Mouse (Mus musculus): ENCODE data around the gene Unc13d. TPM values are rescaled to one million over a fixed set of nuclear protein-coding genes. Genes with fewer than 3 reads are reported as not detected.

Gene Unc13d
- total and polyA plus RNA-seq, 3 experiments: 8.9 to 15.7 (median 14.0) TPM

GRCm38 (mm10) chr11:116030898-116031845 is 46.6 kb downstream of the Unc13d start (continued):
- TF ChIP-seq MYC (IDR thresholded peaks at IDR 0.05; ENCODE audit: low read depth, low read length) (no peak; the same call in 1 of the 2 replicates), MAFK (IDR thresholded peaks at IDR 0.05; ENCODE audit: insufficient replicate concordance, low read length) (no peak)

GRCm38 (mm10) chr11:116030088-116030897 is 47.5 kb downstream of the Unc13d start, which contains the start of gene Unk:
Gene Unk, plus strand, starts transcription at chr11:116030322.
- peak within 1 kb of the TSS; percentile 94 for H3K9ac ChIP-seq (ENCODE audit: insufficient read depth, low read depth)
- peaks cover 4 to 23% of the 10 kb centered on the region in 2 experiments for H3K36me3 ChIP-seq (replicated peaks in 1 of 2; ENCODE audit: control insufficient read depth in 1 of 2, insufficient read depth in 1 of 2, low read length in 1 of 2)
- dilution Hi-C loops (cut with MboI; ENCODE audit: extremely low pct_ligation_motif_present, extremely low pct_unique_long_range_greater_than_20kb, low sequenced_read_pairs) (no loop called here), in situ Hi-C loops (cut with MboI; ENCODE audit: low pct_ligation_motif_present, low pct_unique_long_range_greater_than_20kb, low sequenced_read_pairs) (loop anchor here (5.0 kb wide), 1 partner anchor 37 kb away; no protein-coding TSS in a partner anchor)
- H3K4me1 ChIP-seq (ENCODE audit: control insufficient read depth in 1 of 2, insufficient read depth in 2 of 2): peaks cover 5 to 38% of the 10 kb centered on the region in 2 experiments; a peak in 3 of 4 replicates
- peak within 1 kb of the TSS; percentile 88 for H3K27ac ChIP-seq (ENCODE audit: insufficient read depth, low read depth)
- H3K4me2 ChIP-seq (ENCODE audit: insufficient read depth, low read depth, poor library complexity, severe bottlenecking): peak within 1 kb of the TSS; percentile 73
- H3K79me2 ChIP-seq (replicated peaks; ENCODE audit: control insufficient read depth, extremely low read depth, insufficient read depth, poor library complexity, severe bottlenecking): peaks cover 47% of the 10 kb centered on the region
- H3K4me3 ChIP-seq (replicated peaks in 1 of 3; ENCODE audit: low read depth in 2 of 3, low read length in 2 of 3, poor library complexity in 1 of 3): peak within 1 kb of the TSS; percentile 67 to 100 (median 74)
- peak; percentile 100 for DNase-seq (ENCODE audit: extremely low read depth)
- H3K27me3 ChIP-seq (replicated peaks): peaks cover 18% of the 10 kb centered on the region
- H3K9me3 ChIP-seq (replicated peaks; ENCODE audit: low read length): no peaks in the 10 kb centered on the region
- TF ChIP-seq CHD1 (IDR thresholded peaks at IDR 0.05; ENCODE audit: low read depth, low read length) (no peak), USF1 (IDR thresholded peaks at IDR 0.05; ENCODE audit: low read depth, low read length) (no peak; the same call in 1 of the 2 replicates), NELFE (IDR thresholded peaks at IDR 0.05; ENCODE audit: low read depth, low read length) (peak; percentile 70), MAZ (IDR thresholded peaks at IDR 0.05; ENCODE audit: low read depth, low read length) (peak; percentile 89), ZC3H11A (IDR thresholded peaks at IDR 0.05; ENCODE audit: low read depth, low read length) (no peak), NRF1 (IDR thresholded peaks at IDR 0.05; ENCODE audit: low read depth, low read length) (peak; percentile 96), SMC3 (IDR thresholded peaks at IDR 0.05; ENCODE audit: low read depth, low read length) (no peak), MXI1 (IDR thresholded peaks at IDR 0.05; ENCODE audit: low read depth, low read length) (peak; percentile 56), JUN (IDR thresholded peaks at IDR 0.05; ENCODE audit: insufficient read depth, low read depth, low read length) (no peak; the same call in 1 of the 2 replicates), CHD2 (IDR thresholded peaks at IDR 0.05; ENCODE audit: low read length) (peak; percentile 97), MAX (IDR thresholded peaks at IDR 0.05; ENCODE audit: low read length) (no peak), ZKSCAN1 (IDR thresholded peaks at IDR 0.05; ENCODE audit: borderline replicate concordance, low read depth, low read length) (no peak), ZNF384 (IDR thresholded peaks at IDR 0.05; ENCODE audit: low read depth, low read length) (no peak), RAD21 (IDR thresholded peaks at IDR 0.05; ENCODE audit: low read depth, low read length) (no peak), POLR2AphosphoS2 (IDR thresholded peaks at IDR 0.05; ENCODE audit: low read depth, low read length) (peak; percentile 85; the same call in 1 of the 2 replicates), HCFC1 (IDR thresholded peaks at IDR 0.05; ENCODE audit: low read depth, low read length) (peak; percentile 96), MEF2A (IDR thresholded peaks at IDR 0.05; ENCODE audit: borderline replicate concordance, low read depth, low read length) (no peak), RCOR1 (conservative IDR thresholded peaks at IDR 0.05; ENCODE audit: low read depth, low read length) (no peak), CTCF (conservative IDR thresholded peaks at IDR 0.05 in 1 of 2, IDR thresholded peaks at IDR 0.05 in 1 of 2; ENCODE audit: low read depth in 2 of 2, low read length in 2 of 2) (no peak), ELF1 (IDR thresholded peaks at IDR 0.05; ENCODE audit: low read depth, low read length) (peak; percentile 92), MAFK (IDR thresholded peaks at IDR 0.05; ENCODE audit: insufficient replicate concordance, low read length) (no peak), IRF4 (IDR thresholded peaks at IDR 0.05; ENCODE audit: low read depth, low read length) (peak; percentile 68), SIN3A (IDR thresholded peaks at IDR 0.05; ENCODE audit: low read length) (peak; percentile 82; the same call in 1 of the 2 replicates), USF2 (conservative IDR thresholded peaks at IDR 0.05; ENCODE audit: low read depth, low read length) (no peak), PAX5 (IDR thresholded peaks at IDR 0.05; ENCODE audit: low read length) (no peak), KAT2A (IDR thresholded peaks at IDR 0.05; ENCODE audit: insufficient replicate concordance, low read length) (peak; percentile 100), TCF12 (IDR thresholded peaks at IDR 0.05; ENCODE audit: low read depth, low read length) (peak; percentile 60), POLR2A (IDR thresholded peaks at IDR 0.05; ENCODE audit: low read depth, low read length) (peak; percentile 83), BHLHE40 (IDR thresholded peaks at IDR 0.05; ENCODE audit: low read depth, low read length) (peak; percentile 90), TBP (conservative IDR thresholded peaks at IDR 0.05; ENCODE audit: low read depth, low read length) (peak; percentile 72; the same call in 1 of the 2 replicates), GABPA (IDR thresholded peaks at IDR 0.05; ENCODE audit: insufficient replicate concordance, low read depth, low read length) (peak; percentile 98; the same call in 1 of the 2 replicates), UBTF (IDR thresholded peaks at IDR 0.05; ENCODE audit: low read depth, low read length) (no peak)
